Mouse (Mus musculus) stomach, embryonic 15.5 days (tissue): ENCODE data around the gene Gpatch2. TPM values are rescaled to one million over a fixed set of nuclear protein-coding genes. Genes with fewer than 3 reads are reported as not detected.

Source experiments
- ATAC-seq: fragments of 200-750 bp; cut with Nextera tagmentation; 2 replicates; pipeline ENCODE4 v1.8.0; 2017; ENCODE audit warnings: low read depth, moderate number of reproducible peaks, moderate TSS enrichment; ENCODE audit not compliant: insufficient read depth, low FRiP score
- H3K27ac ChIP-seq: fragments of 300-500 bp; sonication (generic); 2 replicates; pipeline ENCODE4 v1.5.1; 2015; ENCODE audit warnings: mild to moderate bottlenecking, inconsistent platforms
- H3K27me3 ChIP-seq: fragments of 300-500 bp; sonication (generic); replicated peaks from 2 replicates; pipeline ENCODE4 v1.6.1; 2015; ENCODE audit warnings: inconsistent platforms
- H3K36me3 ChIP-seq: fragments of 300-500 bp; sonication (generic); 2 replicates; pipeline ENCODE4 v1.6.1; 2015; ENCODE audit warnings: inconsistent platforms
- H3K4me1 ChIP-seq: fragments of 300-500 bp; sonication (generic); 2 replicates; pipeline ENCODE4 v1.6.1; 2015; ENCODE audit warnings: inconsistent platforms
- H3K4me2 ChIP-seq: fragments of 300-500 bp; sonication (generic); 2 replicates; pipeline ENCODE4 v1.6.1; 2015; ENCODE audit warnings: mild to moderate bottlenecking, inconsistent platforms
- H3K4me3 ChIP-seq: fragments of 300-500 bp; sonication (generic); replicated peaks from 2 replicates; pipeline ENCODE4 v1.5.1; 2015; ENCODE audit warnings: inconsistent platforms
- H3K9ac ChIP-seq: fragments of 300-500 bp; sonication (generic); 2 replicates; pipeline ENCODE4 v1.6.1; 2015; ENCODE audit warnings: inconsistent platforms
- H3K9me3 ChIP-seq: fragments of 300-500 bp; sonication (generic); 2 replicates; pipeline ENCODE4 v1.6.1; 2016; ENCODE audit warnings: inconsistent platforms
- WGBS: fragments of 180-500 bp; shearing (Covaris S2); methylation state at CpG from one replicate; pipeline ENCODE4 v1.1.7; 2015; 5-methylcytosine and 5-hydroxymethylcytosine counted together
- polyA plus RNA-seq: library from polyadenylated mRNA; unstranded; fragments of >200 nt; fragmentation: Nextera tagmentation; extraction: Ambion mirVana; gene quantifications from 2 replicates; pipeline ENCODE4 v1.2.1, GENCODE M21; 2015

The Gpatch2 gene
- polyA plus RNA-seq, 1 experiment from 2014 or later: 15.1 TPM

DNA sequence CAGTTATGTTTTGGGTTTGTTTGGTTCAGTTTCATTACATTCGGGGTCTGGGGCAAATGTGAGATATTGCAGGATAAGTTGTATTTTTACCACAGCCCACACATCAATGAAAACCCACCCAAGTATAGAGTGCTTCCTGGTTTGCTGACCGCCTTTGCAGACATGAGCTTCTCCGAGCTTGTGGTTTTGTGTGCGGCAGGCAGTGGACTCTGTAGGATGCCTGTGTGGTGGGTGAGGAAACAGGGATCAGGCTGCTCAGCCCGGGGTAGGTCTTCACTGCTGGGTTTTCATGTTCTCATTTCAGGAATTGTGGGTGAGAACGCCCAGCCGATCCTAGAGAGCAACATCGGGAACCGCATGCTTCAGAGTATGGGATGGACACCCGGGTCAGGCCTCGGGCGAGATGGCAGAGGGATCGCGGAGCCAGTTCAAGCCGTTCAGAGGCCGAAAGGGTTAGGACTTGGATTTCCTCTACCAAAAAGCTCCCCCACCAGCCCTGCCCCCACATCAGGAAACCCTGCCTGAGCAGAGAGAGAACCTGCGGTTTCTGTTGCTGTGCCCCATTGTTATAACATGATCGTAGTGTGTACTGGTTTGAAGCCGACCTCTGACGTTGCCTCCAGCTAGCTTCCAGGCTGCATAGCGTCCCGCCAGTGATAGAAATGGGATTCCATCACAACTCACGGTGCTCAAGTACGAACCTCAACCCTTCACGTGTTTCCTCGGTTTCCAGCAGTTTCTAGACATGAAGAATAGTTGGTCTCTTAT, 132.9 kb downstream of the Gpatch2 start:
- no peak for ATAC-seq
- 90% methylated on average over 26 of the region's 26 CpGs for WGBS
- Histone ChIP-seq H3K27me3 (no peaks in the 10 kb centered on the region), H3K4me2 (no peak overlapping the region), H3K36me3 (peaks cover 13% of the 10 kb centered on the region; the same call in 1 of the 2 replicates), H3K4me3 (no peak overlapping the region), H3K9ac (no peak overlapping the region), H3K4me1 (no peaks in the 10 kb centered on the region), H3K27ac (no peak overlapping the region), H3K9me3 (no peaks in the 10 kb centered on the region)

DNA sequence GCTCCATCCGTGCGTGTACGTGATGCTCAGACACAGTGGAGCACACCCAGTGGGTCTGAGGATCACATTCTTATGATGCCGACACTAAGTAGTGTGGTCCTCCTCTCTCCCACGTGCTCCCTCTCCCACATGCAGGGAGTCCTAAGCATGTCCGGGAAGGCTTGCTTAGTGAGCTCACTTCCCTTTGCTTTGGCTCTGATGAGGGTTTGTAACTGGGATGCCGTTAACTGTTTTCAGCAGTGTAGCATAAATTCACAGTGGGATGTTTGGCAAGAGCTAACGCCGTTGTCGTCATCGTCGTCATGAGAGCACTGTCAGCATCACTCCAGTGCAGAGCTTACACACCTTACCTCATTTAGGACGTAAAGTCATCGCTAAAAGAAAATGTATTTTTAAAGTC, 133.6 kb downstream of the Gpatch2 start:
- peaks cover 13% of the 10 kb centered on the region; the same call in 1 of the 2 replicates for H3K36me3 ChIP-seq
- 89% methylated on average over 14 of the region's 14 CpGs for WGBS
- no peaks in the 10 kb centered on the region for H3K27me3 ChIP-seq
- no peak overlapping the region for H3K9ac ChIP-seq
- ATAC-seq: no peak
- no peaks in the 10 kb centered on the region for H3K4me1 ChIP-seq
- H3K9me3 ChIP-seq: no peaks in the 10 kb centered on the region
- H3K4me2 ChIP-seq: no peak overlapping the region
- H3K27ac ChIP-seq: no peak overlapping the region
- no peak overlapping the region for H3K4me3 ChIP-seq

DNA sequence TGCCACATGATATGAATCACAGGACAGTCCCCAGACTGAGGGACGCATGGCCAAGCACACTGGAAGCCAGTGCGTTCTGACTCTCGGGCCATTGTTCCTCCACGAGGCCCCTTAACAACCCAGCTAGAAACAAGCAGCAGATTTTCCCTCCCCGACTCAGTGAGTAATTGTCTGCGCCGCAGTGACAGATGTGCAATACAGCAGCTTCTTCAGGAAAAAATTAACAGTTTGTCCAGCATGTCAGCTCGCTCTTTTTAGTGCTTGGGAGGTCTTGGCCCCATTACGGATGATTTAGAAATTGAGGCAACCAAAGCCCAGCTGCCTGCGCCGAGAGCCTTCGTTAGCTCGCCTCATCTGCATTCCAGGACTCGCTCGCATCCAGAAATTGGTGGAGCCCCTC, 140.9 kb downstream of the Gpatch2 start:
- Histone ChIP-seq H3K4me3 (no peak overlapping the region), H3K9me3 (no peaks in the 10 kb centered on the region), H3K9ac (no peak overlapping the region), H3K27me3 (no peaks in the 10 kb centered on the region), H3K36me3 (no peaks in the 10 kb centered on the region), H3K4me2 (no peak overlapping the region), H3K27ac (no peak overlapping the region), H3K4me1 (no peaks in the 10 kb centered on the region)
- WGBS: 66% methylated on average over 15 of the region's 15 CpGs
- no peak for ATAC-seq

DNA sequence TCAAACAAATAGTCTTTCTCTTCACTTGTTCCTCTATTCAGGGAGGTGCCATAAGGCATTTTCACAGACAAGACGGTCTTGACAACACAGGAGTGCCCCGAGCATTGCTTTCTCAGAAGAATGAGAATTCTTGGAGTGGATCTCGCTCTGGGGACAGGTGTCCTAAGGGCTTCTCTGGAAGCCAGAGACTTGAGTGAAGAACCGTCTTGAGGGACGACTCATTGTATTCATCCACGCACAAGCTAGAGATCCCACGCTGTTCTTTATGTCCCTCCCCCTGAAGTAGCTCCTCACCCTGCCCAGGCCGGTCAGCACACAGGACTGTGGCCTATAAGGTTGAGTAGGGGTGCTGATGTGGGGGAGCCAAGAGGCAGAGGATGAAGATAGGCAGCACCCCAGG, 141.6 kb downstream of the Gpatch2 start:
- Histone ChIP-seq H3K9me3 (no peaks in the 10 kb centered on the region), H3K4me2 (no peak overlapping the region), H3K36me3 (no peaks in the 10 kb centered on the region), H3K4me3 (no peak overlapping the region), H3K27me3 (no peaks in the 10 kb centered on the region), H3K4me1 (no peaks in the 10 kb centered on the region), H3K9ac (no peak overlapping the region), H3K27ac (no peak overlapping the region)
- ATAC-seq: no peak
- WGBS: 87% methylated on average over 8 of the region's 8 CpGs

DNA sequence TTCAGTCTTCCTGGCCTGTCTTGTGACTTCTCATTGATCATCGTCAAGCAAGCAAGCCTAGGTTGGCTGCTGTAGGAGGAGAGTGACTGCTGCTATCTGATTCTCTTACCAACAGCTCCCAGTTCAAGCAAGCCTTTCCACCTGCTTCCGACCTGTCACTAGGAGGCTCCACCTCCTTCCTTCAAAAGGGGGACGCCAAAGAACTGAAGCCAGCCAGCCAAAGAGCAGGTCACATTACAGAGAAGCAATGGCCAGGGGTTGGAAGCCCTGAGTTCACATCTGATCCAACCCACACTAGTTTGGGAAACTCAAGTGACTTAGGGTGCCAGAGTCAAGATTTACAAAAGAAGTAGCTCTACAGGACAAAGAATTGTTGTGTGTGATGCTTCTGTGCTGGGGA, 144.9 kb downstream of the Gpatch2 start:
- H3K4me3 ChIP-seq: no peak overlapping the region
- H3K36me3 ChIP-seq: no peaks in the 10 kb centered on the region
- H3K4me1 ChIP-seq: no peaks in the 10 kb centered on the region
- no peaks in the 10 kb centered on the region for H3K9me3 ChIP-seq
- ATAC-seq: no peak
- no peaks in the 10 kb centered on the region for H3K27me3 ChIP-seq
- WGBS: 41% methylated on average over 3 of the region's 3 CpGs
- no peak overlapping the region for H3K9ac ChIP-seq
- H3K27ac ChIP-seq: no peak overlapping the region
- H3K4me2 ChIP-seq: no peak overlapping the region

DNA sequence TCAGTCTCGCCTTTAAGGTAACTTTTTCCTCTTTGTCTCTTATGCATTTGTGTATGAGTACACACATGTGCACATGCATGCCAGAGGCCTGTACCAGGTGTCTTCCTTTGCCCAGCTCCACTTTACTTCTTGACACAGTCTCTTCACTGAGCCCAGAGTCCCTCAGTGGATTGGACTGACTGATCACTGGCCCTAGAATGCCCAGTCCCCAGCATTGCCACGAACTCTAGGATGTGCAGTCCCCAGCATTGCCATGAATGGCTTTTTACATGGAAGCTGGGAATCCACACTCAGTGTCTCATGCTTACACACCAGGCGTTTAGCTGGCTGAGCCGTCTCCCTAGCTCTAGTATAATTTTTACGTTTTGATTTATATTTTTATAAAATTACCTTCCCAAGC, 147.2 kb downstream of the Gpatch2 start:
- no peak for ATAC-seq
- WGBS: 86% methylated on average over 5 of the region's 5 CpGs
- no peaks in the 10 kb centered on the region for H3K36me3 ChIP-seq

DNA sequence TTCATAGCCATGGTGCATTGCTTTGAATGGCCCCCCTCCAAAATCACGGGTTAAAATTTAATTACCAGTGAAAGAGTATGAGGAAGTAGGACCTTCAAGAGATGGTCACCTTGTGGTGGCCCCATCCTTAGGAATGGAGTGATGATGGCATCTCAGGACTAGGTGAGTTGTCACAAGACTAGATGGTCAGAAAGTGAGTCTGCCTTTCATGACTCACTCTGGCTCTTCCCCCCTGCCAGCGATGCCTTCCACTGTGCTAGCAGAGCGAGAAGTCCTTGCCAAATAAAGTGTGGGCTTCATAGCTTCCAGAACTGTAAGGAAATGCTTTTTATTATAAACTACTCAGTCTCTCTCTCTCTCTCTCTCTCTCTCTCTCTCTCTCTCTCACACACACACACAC, 150.1 kb downstream of the Gpatch2 start:
- Histone ChIP-seq H3K36me3 (no peaks in the 10 kb centered on the region), H3K27ac (no peak overlapping the region), H3K27me3 (no peaks in the 10 kb centered on the region), H3K9ac (no peak overlapping the region), H3K4me2 (no peak overlapping the region), H3K4me1 (no peaks in the 10 kb centered on the region), H3K4me3 (no peak overlapping the region), H3K9me3 (no peaks in the 10 kb centered on the region)
- no peak for ATAC-seq
- WGBS: 80% methylated on average over 3 of the region's 3 CpGs

More for the DNA sequence above, 147.2 kb downstream of the Gpatch2 start:
- Histone ChIP-seq H3K9me3 (no peaks in the 10 kb centered on the region), H3K9ac (no peak overlapping the region), H3K4me1 (no peaks in the 10 kb centered on the region), H3K27ac (no peak overlapping the region), H3K4me2 (no peak overlapping the region), H3K4me3 (no peak overlapping the region), H3K27me3 (no peaks in the 10 kb centered on the region)

DNA sequence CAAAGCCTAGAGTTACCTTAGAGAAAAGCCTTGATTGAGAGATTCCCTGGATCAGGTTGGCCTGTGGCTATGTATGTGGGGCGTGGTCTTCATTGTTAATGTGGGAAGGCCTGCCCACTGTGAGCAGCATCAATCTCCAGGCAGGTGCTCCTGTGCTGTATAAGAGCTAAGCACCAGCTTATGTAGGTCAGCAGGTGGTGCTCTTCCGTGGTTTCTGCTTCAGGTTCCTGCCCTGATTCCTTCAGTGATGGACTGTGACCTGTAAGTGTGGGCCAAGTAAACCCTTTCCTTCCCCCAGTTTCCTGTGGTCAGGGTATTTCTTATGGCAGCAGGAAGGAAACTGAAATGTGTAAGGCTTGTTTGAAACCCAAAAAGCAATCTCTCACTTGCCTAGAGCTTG, 151.5 kb downstream of the Gpatch2 start:
- H3K4me2 ChIP-seq: no peak overlapping the region
- 53% methylated on average over 2 of the region's 2 CpGs for WGBS
- H3K4me1 ChIP-seq: no peaks in the 10 kb centered on the region
- ATAC-seq: no peak
- H3K4me3 ChIP-seq: no peak overlapping the region
- H3K9me3 ChIP-seq: no peaks in the 10 kb centered on the region
- no peak overlapping the region for H3K9ac ChIP-seq
- H3K36me3 ChIP-seq: no peaks in the 10 kb centered on the region
- H3K27ac ChIP-seq: no peak overlapping the region
- H3K27me3 ChIP-seq: no peaks in the 10 kb centered on the region

DNA sequence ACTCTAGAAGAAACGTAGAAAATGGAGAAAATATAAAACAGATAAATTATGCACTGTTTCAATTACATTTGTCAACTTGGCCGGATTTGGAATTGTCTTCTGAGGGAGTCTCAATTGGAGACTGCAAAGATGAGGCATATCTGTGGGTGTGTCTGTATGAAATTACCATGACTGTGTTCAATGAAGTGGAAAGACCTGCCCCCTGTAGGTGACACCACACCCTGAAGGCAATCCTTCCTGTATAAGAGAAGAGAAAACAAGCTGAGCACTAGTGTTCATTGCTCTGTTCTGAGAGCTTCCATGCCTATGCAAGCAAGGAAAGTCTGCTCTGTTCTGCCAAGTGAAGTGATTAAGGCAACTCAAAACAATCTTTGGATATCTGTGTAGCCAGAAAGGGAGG, 153.7 kb downstream of the Gpatch2 start:
- H3K9me3 ChIP-seq: no peaks in the 10 kb centered on the region
- H3K4me2 ChIP-seq: no peak overlapping the region
- H3K4me1 ChIP-seq: no peaks in the 10 kb centered on the region
- no peaks in the 10 kb centered on the region for H3K27me3 ChIP-seq
- no peak for ATAC-seq
- WGBS: 68% methylated on average over 2 of the region's 2 CpGs
- H3K27ac ChIP-seq: no peak overlapping the region
- H3K9ac ChIP-seq: no peak overlapping the region
- H3K4me3 ChIP-seq: no peak overlapping the region
- H3K36me3 ChIP-seq: no peaks in the 10 kb centered on the region

DNA sequence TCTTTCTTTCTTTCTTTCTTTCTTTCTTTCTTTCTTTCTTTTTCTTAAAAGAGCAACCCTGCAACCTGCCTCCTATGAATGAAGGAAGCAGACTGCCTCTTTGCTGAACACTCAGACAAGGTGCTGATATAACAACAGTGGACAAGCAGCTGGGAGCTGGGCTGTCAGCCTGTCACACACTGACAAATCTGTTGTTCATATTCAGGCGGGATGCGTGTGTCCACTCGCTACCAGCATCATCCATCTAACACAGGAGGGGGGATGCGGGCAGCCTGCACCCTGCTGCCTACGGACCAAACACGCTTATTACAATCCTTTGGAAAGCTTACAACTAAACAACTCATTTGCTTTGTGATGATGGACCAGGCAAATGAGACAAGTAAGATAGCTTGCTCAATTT, 158.2 kb downstream of the Gpatch2 start:
- H3K36me3 ChIP-seq: no peaks in the 10 kb centered on the region
- H3K9me3 ChIP-seq: no peaks in the 10 kb centered on the region
- no peaks in the 10 kb centered on the region for H3K4me1 ChIP-seq
- no peaks in the 10 kb centered on the region for H3K27me3 ChIP-seq
- no peak overlapping the region for H3K4me2 ChIP-seq
- H3K9ac ChIP-seq: no peak overlapping the region
- H3K27ac ChIP-seq: no peak overlapping the region
- 59% methylated on average over 6 of the region's 6 CpGs for WGBS
- no peak overlapping the region for H3K4me3 ChIP-seq
- no peak for ATAC-seq

DNA sequence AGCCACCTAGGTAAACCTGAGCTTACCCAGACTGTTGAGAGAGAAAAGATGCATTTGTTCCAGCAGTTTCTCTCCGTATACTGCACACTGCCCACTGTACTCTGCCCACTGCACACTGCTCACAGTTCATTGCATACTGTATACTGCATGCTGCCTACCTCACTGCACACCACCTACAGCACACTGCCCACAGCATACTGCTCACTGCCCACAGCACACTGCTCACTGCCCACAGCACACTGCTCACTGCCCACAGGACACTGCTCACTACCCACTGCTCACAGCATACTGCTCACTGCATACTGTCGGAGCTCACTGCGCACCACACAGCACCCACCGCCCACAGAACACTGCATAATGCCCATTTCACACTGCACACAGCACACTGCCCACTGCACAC, 159.1 kb downstream of the Gpatch2 start:
- H3K4me1 ChIP-seq: no peaks in the 10 kb centered on the region
- WGBS: 92% methylated on average over 4 of the region's 4 CpGs
- no peak for ATAC-seq

DNA sequence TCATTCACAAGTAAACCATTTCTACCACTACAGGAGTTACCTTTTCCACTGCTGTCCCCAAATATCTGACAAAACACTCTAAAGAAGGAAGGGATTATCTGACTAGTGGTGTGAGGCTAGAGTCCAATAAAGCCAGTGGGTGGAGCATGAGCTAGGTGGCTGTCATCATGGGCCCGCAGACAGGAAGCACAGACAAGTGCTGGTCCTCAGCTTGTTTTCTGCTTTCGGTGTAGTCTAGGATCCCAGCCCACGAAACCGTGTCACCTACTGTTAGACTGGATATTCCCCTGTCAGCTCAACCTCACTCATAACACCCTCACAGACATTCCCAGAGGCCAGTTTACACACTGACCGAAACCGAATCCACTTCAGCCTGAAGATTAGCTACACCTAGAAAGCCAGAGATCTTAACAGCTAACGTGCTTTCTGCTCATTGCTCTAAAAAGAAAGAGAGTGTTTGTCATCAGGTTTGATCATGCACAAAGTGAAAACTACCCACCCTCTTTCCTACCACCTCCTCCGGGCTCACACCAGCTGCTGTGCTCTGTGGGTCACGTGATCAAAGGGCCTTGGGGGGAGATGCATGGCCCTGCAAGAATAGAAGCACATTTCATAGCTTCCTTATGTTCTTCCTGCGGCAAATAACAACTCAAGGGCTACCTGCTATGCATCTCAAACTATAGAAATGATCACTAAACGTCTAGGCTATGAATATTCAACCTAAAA, 161.8 kb downstream of the Gpatch2 start:
- Histone ChIP-seq H3K4me2 (no peak overlapping the region), H3K36me3 (no peaks in the 10 kb centered on the region), H3K9ac (no peak overlapping the region), H3K27me3 (no peaks in the 10 kb centered on the region), H3K27ac (no peak overlapping the region), H3K4me1 (no peaks in the 10 kb centered on the region), H3K4me3 (no peak overlapping the region), H3K9me3 (no peaks in the 10 kb centered on the region)
- ATAC-seq: no peak
- 74% methylated on average over 11 of the region's 11 CpGs for WGBS

More for the DNA sequence above, 159.1 kb downstream of the Gpatch2 start:
- no peaks in the 10 kb centered on the region for H3K27me3 ChIP-seq
- H3K4me2 ChIP-seq: no peak overlapping the region
- H3K4me3 ChIP-seq: no peak overlapping the region
- no peaks in the 10 kb centered on the region for H3K36me3 ChIP-seq
- no peak overlapping the region for H3K27ac ChIP-seq
- H3K9me3 ChIP-seq: no peaks in the 10 kb centered on the region
- no peak overlapping the region for H3K9ac ChIP-seq
